ENCODE assay signal across 9 mouse cellular contexts in genomic region chr9:21352463-21353372, GRCm38 (mm10). TPM values are rescaled to one million over a fixed set of nuclear protein-coding genes. Genes with fewer than 3 reads are reported as not detected.
DNase-seq lines count a peak whose midpoint lies in the region; ATAC-seq lines count a peak whose summit lies in the region.
"Had no signal": no experiment of that assay in that cellular context is flagged by ENCODE, and none has a peak within 500 bp of the region (broad histone marks: within the 10 kb centered on the region; RNA-seq: fewer than 3 reads in every experiment).

No protein-coding gene starts in this region.

- peak; percentile 48; the same call in 1 of the 2 replicates for ATAC-seq in liver, embryonic 16.5 days (ENCODE audit: low read depth)
- no peak for ATAC-seq in frontal cortex, adult (ENCODE audit: low TSS enrichment)
- no peak for ATAC-seq in cerebellum, adult (ENCODE audit: insufficient number of reproducible peaks, low FRiP score, low TSS enrichment)
- ATAC-seq: Patski had no signal

- no peak overlapping the region for H3K4me2 ChIP-seq in liver, embryonic 16.5 days (ENCODE audit: low read depth, low read length)

- no peak overlapping the region for H3K4me3 ChIP-seq in liver, embryonic 16.5 days (ENCODE audit: low read depth, low read length)

- no peak overlapping the region for H3K27ac ChIP-seq in liver, embryonic 16.5 days (ENCODE audit: low read length)

- DNase-seq in kidney, adult 9 months: peak; percentile 14
- no peak for DNase-seq in kidney, adult 8-10 months
- peak; percentile 99 for DNase-seq in MEL-GATA-1-ER (ENCODE audit: extremely low read depth, low read depth)
- peak; percentile 25 to 37 for DNase-seq in heart, postnatal 10 days
- DNase-seq in cerebellum, adult 9-10 months: no peak

- intact Hi-C loops in heart, postnatal 10 days (cut with DNase I): no loop called here

- peaks cover 8% of the 10 kb centered on the region for H3K4me1 ChIP-seq in liver, embryonic 16.5 days (ENCODE audit: control insufficient read depth, low read depth, low read length)

- H3K9ac ChIP-seq in liver, embryonic 16.5 days (ENCODE audit: low read depth, low read length): no peak overlapping the region

- H3K27me3 ChIP-seq in liver, embryonic 16.5 days (ENCODE audit: control insufficient read depth, insufficient read depth, low read depth, low read length): no peaks in the 10 kb centered on the region
- H3K27me3 ChIP-seq: Patski had no signal

- no peaks in the 10 kb centered on the region for H3K36me3 ChIP-seq in liver, embryonic 16.5 days (ENCODE audit: control insufficient read depth, insufficient read depth)

- 13% methylated on average over 20 of the region's 20 CpGs for whole genome bisulfite sequencing in liver, embryonic 16.5 days (ENCODE audit: insufficient replicate concordance)

- H3K9me3 ChIP-seq in liver, embryonic 16.5 days (replicated peaks; ENCODE audit: control insufficient read depth, low read length): no peaks in the 10 kb centered on the region

RNA-seq across cellular contexts. Expression of gene Ilf3, which starts 15.0 kb away (rescaled TPM):
- total RNA-seq in heart, postnatal 10 days (2021): 10 to 100 TPM; 41.3 to 51.0 TPM
- 34.9 and 37.2 TPM in 2 replicates for polyA plus RNA-seq in liver, embryonic 16.5 days (2015; fragmentation: Nextera tagmentation; extraction: Ambion mirVana)

RNA-seq across cellular contexts. Expression of gene Slc44a2, which starts 32.2 kb away (rescaled TPM):
- 10 to 100 TPM; 86.7 to 95.4 TPM for total RNA-seq in heart, postnatal 10 days (2021)
- polyA plus RNA-seq in liver, embryonic 16.5 days (2015; fragmentation: Nextera tagmentation; extraction: Ambion mirVana): 16.9 TPM in 2 replicates

RNA-seq across cellular contexts. Expression of gene Ap1m2, which starts 40.6 kb away (rescaled TPM):
- not detected for total RNA-seq in heart, postnatal 10 days (2021)
- 0.08 and 1.1 TPM in 2 replicates for polyA plus RNA-seq in liver, embryonic 16.5 days (2015; fragmentation: Nextera tagmentation; extraction: Ambion mirVana)
- polyA plus RNA-seq: Patski had no signal

RNA-seq across cellular contexts. Expression of gene Qtrt1, which starts 58.9 kb away (rescaled TPM):
- 10 to 100 TPM; 10.6 to 11.5 TPM for total RNA-seq in heart, postnatal 10 days (2021)
- polyA plus RNA-seq in liver, embryonic 16.5 days (2015; fragmentation: Nextera tagmentation; extraction: Ambion mirVana): 14.6 and 15.8 TPM in 2 replicates

Comparison
In these comparisons a context has a peak if more than half of its experiments do, and no peak if none do; other contexts are left out.
1. DNase-seq: peak in kidney, adult 9 months (single experiment), MEL-GATA-1-ER (single experiment) and heart, postnatal 10 days (2 of 2); none in kidney, adult 8-10 months (0 of 2) and cerebellum, adult 9-10 months (single experiment).